Comparison of ENCODE assay signal across 48 mouse cellular contexts in the genomic region with DNA sequence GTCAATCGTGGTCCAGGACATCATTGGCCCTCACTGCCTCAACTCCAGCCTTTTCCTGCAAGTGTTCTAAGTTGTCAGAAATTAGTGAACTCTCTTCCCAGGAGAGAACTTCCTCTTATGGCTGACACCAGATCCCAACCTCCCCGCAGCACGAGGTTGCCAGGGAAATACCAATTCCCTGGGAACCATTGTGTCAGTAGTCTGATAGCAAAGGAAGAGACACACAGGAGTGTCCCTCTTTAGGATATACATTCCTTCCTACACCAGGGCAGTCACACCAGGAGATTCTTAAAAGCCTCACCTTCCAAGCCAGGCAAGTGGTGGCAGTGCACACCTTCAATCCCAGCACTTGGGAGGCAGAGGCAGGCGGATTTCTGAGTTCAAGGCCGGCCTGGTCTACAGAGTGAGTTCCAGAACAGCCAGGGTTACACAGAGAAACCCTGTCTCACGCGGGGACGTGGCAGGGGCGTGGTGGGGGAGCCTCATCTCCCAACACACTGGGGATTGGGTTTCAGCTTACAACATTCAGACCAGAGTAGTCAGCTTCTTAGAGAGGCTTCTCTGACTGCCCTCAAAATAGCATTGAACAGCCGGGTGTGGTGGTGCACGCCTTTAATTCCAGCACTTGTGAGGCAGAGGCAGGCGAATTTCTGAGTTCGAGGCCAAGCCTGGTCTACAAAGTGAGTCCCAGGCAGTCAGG. TPM values are rescaled to one million over a fixed set of nuclear protein-coding genes. Genes with fewer than 3 reads are reported as not detected.
"Had no signal": no experiment of that assay in that cellular context is flagged by ENCODE, and none has a peak within 500 bp of the region (broad histone marks: within the 10 kb centered on the region; RNA-seq: fewer than 3 reads in every experiment).

No protein-coding gene starts in this region.

- H3K4me2 ChIP-seq: heart, embryonic 12.5 days; heart, embryonic 13.5 days; heart, embryonic 15.5 days; hindbrain, embryonic 12.5 days; hindbrain, embryonic 13.5 days; hindbrain, embryonic 14.5 days; hindbrain, embryonic 15.5 days; intestine, embryonic 15.5 days; kidney, embryonic 15.5 days had no signal

- H3K36me3 ChIP-seq: heart, embryonic 12.5 days; heart, embryonic 15.5 days; hindbrain, embryonic 12.5 days; hindbrain, embryonic 15.5 days; intestine, embryonic 15.5 days; kidney, embryonic 15.5 days had no signal

- H3K27ac ChIP-seq: heart, embryonic 13.5 days; heart, embryonic 15.5 days; hindbrain, embryonic 10.5 days; hindbrain, embryonic 12.5 days; hindbrain, embryonic 13.5 days; hindbrain, embryonic 14.5 days; hindbrain, embryonic 15.5 days; hindbrain, postnatal 0 days; intestine, embryonic 15.5 days; kidney, embryonic 15.5 days; kidney, postnatal 0 days; layer of hippocampus, adult 2 months; left cerebral cortex, adult 2 months had no signal

- H3K27me3 ChIP-seq: heart, embryonic 12.5 days; heart, embryonic 13.5 days; heart, embryonic 15.5 days; hindbrain, embryonic 12.5 days; hindbrain, embryonic 13.5 days; hindbrain, embryonic 15.5 days; intestine, embryonic 15.5 days; kidney, embryonic 15.5 days had no signal

- H3K9ac ChIP-seq: heart, embryonic 12.5 days; heart, embryonic 13.5 days; heart, embryonic 15.5 days; hindbrain, embryonic 12.5 days; hindbrain, embryonic 13.5 days; hindbrain, embryonic 14.5 days; hindbrain, embryonic 15.5 days; intestine, embryonic 15.5 days; kidney, embryonic 15.5 days had no signal

- DNase-seq: heart, postnatal 10 days; heart, postnatal 14 days; heart, postnatal 36 days; heart, postnatal 4 days; kidney, adult 11 months; kidney, adult 18-20 months; kidney, adult 2 months; kidney, adult 8-10 months; kidney, adult 9 months; kidney, postnatal 10 days; kidney, postnatal 14 days; kidney, postnatal 25 days; kidney, postnatal 36 days; kidney, postnatal 4 days; layer of hippocampus, adult 9-11 months; layer of hippocampus, postnatal 36 days had no signal

- H3K4me3 ChIP-seq: heart, embryonic 12.5 days; heart, embryonic 13.5 days; heart, embryonic 15.5 days; hindbrain, embryonic 10.5 days; hindbrain, embryonic 12.5 days; hindbrain, embryonic 13.5 days; hindbrain, embryonic 15.5 days; intestine, embryonic 15.5 days; kidney, embryonic 15.5 days; layer of hippocampus, adult 2 months; left cerebral cortex, adult 2 months had no signal

- H3K9me3 ChIP-seq: heart, embryonic 12.5 days; heart, embryonic 13.5 days; heart, embryonic 15.5 days; hindbrain, embryonic 10.5 days; hindbrain, embryonic 12.5 days; hindbrain, embryonic 13.5 days; hindbrain, embryonic 15.5 days; intestine, embryonic 15.5 days; kidney, embryonic 15.5 days had no signal

- ATAC-seq: hindbrain, embryonic 16.5 days; hindbrain, postnatal 0 days; inflammation-experienced regulatory T-cells, adult 6 months; intestine, embryonic 15.5 days; intestine, embryonic 16.5 days; intestine, postnatal 0 days had no signal

RNA-seq across cellular contexts. Expression of gene Stra8, which starts 6.5 kb away (rescaled TPM):
- total RNA-seq: heart, postnatal 10 days; heart, postnatal 14 days; heart, postnatal 25 days; heart, postnatal 36 days; heart, postnatal 4 days; hematopoietic stem cell, adult 5-6 weeks; hindbrain, postnatal 0 days; layer of hippocampus, adult 18-20 months; layer of hippocampus, adult 2 months; layer of hippocampus, postnatal 10 days; layer of hippocampus, postnatal 14 days; layer of hippocampus, postnatal 25 days; layer of hippocampus, postnatal 36 days; left cerebral cortex, adult 18-20 months; left cerebral cortex, adult 2 months; left cerebral cortex, adult 8-10 months had no signal
- polyA plus RNA-seq: heart, embryonic 12.5 days; heart, embryonic 13.5 days; heart, embryonic 14.5 days; heart, embryonic 15.5 days; heart, postnatal 0 days; hindbrain, embryonic 10.5 days; hindbrain, embryonic 11.5 days; hindbrain, embryonic 12.5 days; hindbrain, embryonic 13.5 days; hindbrain, embryonic 14.5 days; hindbrain, embryonic 15.5 days; hindbrain, embryonic 16.5 days; hindbrain, postnatal 0 days; inflammation-experienced regulatory T-cells, adult 6 months; intestine, embryonic 14.5 days; intestine, embryonic 15.5 days; intestine, embryonic 16.5 days; intestine, postnatal 0 days; kidney, adult 2 months; kidney, embryonic 14.5 days; kidney, embryonic 15.5 days; kidney, embryonic 16.5 days; kidney, postnatal 0 days had no signal
